Mouse (Mus musculus) brown adipose tissue, adult 24 weeks (tissue): ENCODE results near the gene Cask. TPM values are rescaled to one million over a fixed set of nuclear protein-coding genes. Genes with fewer than 3 reads are reported as not detected.
A peak's percentile ranks its signal among the peaks of the same experiment; 100 is the strongest.

Experiments
- H3K27ac ChIP-seq: fragments of 200-500 bp; replicated peaks from 2 replicates; pipeline ENCODE4 v1.5.1; 2012; ENCODE audit warnings: low read depth, mild to moderate bottlenecking, low read length
- H3K4me1 ChIP-seq: fragments of 200-500 bp; 2 replicates; pipeline ENCODE4 v1.6.1; 2012; ENCODE audit warnings: low read length, mixed read lengths; ENCODE audit not compliant: control insufficient read depth, insufficient read depth, insufficient read length
- H3K4me3 ChIP-seq: fragments of 200-500 bp; 2 replicates; pipeline ENCODE4 v1.5.1; 2012; ENCODE audit warnings: low read depth, mild to moderate bottlenecking, low read length, moderate library complexity; ENCODE audit not compliant: insufficient read depth
- polyA plus RNA-seq: library from polyadenylated mRNA; stranded (reverse); fragments of >200 nt; gene quantifications from 2 replicates; pipeline ENCODE4 v1.2.4, GENCODE M21; 2012; ENCODE audit not compliant: missing spikeins, insufficient read depth, insufficient read length

Cask gene
- polyA plus RNA-seq, 1 experiment: 23.0 TPM

DNA sequence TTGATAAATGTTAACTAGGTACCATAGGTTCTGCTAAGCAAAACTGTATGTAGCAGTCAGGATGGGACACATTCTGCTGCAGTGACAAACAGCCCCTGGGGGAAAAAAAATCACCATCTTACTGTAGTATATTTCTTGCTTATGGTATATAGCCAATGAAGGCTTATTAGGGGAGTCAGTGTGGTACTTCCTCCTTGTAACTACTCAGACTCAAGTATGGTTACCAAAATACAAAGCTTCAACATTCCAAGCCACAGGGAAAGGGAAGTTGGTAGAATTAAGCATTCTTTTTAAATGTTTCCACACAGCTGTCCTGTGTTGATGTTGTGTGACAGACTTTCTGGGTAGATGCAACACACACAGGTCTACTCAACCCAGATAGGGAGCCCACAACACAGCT is 358.2 kb downstream of the Cask start:
- H3K4me3 ChIP-seq: no peak overlapping the region
- H3K4me1 ChIP-seq: 0 out of 2 replicates have a peak, but pooled peaks cover 2% of the 10 kb centered on the region
- no peak overlapping the region for H3K27ac ChIP-seq

DNA sequence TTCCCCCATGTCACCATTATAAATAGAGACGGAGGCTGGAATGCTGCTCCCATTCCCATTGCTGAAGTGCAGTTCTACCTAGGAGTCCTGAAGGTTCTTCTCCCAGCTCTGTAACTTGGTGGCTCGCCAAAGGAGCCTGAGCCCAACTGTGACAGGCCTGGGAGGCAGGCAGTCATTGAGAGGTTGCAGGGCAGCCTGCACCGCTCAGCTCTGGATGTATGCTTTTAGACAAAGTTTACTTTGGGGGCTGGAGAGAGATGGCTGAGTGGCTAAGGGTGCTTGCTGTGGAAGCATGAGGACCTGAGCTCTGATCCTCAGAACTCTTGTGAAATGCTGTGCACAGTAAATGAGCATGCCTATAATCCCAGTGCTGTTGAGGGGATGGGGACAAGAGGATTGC is 360.2 kb downstream of the Cask start:
- Histone ChIP-seq H3K27ac (no peak overlapping the region), H3K4me1 (peaks cover 2% of the 10 kb centered on the region; the same call in 1 of the 2 replicates), H3K4me3 (no peak overlapping the region)

DNA sequence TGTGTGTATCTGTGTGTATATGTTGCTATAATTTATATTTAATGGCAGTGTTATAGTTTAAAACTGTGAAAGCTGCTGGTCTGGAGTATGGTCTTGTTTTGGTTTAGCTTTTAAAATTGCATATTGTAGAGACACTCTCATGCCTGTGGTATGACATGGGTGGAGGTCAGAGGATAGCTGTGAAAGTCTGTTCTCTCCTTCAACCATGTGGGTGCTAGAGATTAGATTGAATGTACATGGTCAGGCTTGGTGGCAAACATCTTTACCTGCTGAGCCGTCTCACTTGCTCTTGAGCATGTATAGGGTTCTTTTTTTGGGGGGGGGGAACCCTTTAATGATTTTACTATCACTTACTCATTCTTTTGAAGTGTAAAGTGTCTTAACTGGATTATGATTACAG is 361.4 kb downstream of the Cask start:
- Histone ChIP-seq H3K4me3 (no peak overlapping the region), H3K4me1 (no peaks in the 10 kb centered on the region; the same call in 1 of the 2 replicates), H3K27ac (no peak overlapping the region)

DNA sequence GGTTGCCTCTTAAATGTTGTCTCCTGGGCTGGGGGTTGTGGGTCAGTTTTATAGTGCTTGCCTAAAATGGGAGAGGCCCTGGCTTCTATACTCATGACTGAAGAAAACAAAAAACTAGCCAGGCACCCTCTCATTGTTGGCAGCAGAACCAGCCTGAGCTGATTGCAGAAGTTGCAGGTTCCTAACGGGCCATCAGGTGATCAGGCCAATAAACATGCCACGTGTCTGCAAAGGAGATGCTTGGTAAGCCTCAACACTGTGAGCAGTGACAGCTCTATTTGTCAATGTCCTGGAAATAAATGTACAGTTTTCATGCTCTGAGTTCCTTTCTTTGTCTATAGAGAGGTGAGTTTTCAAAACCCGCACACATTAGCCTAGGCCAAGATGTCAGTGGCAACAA is 362.2 kb downstream of the Cask start:
- no peaks in the 10 kb centered on the region; the same call in 1 of the 2 replicates for H3K4me1 ChIP-seq
- no peak overlapping the region for H3K4me3 ChIP-seq
- no peak overlapping the region for H3K27ac ChIP-seq

DNA sequence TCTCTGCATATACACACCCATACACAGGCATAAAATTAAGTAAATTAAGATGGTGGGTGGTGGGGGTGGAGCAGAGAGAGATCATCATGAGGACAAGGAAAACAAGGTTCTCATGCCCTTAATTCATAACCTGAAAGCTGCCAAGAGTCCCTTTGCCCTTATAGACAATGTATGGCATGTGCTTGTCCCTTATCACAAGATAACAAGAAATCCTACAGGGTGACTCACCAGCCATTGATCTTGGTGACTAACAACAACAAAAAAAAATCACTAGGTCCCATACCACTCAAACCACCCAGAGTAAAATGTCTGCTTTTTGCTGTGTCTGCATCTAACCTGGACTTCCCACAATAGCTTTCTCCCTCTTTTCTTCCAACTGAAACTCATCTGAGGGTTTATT is 366.7 kb downstream of the Cask start:
- H3K4me1 ChIP-seq: no peaks in the 10 kb centered on the region; the same call in 1 of the 2 replicates
- H3K4me3 ChIP-seq: no peak overlapping the region
- H3K27ac ChIP-seq: no peak overlapping the region

DNA sequence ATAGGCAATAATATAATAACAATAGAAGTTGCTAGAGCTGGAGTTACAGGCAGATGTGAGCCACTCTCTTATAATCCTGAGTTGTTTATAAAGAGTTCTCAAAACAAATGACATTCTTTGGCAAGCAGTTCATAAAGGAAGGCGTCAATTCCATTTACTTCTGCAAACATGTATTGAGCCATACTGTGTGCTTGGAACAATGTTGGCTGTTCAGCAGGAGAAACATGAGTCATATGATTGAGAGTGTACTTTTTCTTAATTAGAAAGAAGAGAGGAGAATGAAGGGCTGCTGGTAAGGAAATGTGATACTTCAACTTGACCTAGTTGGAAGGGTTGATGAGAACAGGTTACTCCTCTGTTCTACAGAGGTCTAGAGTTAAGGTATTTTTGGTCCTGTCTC is 368.6 kb downstream of the Cask start:
- Histone ChIP-seq H3K4me1 (peaks cover 7% of the 10 kb centered on the region), H3K27ac (no peak overlapping the region)

DNA sequence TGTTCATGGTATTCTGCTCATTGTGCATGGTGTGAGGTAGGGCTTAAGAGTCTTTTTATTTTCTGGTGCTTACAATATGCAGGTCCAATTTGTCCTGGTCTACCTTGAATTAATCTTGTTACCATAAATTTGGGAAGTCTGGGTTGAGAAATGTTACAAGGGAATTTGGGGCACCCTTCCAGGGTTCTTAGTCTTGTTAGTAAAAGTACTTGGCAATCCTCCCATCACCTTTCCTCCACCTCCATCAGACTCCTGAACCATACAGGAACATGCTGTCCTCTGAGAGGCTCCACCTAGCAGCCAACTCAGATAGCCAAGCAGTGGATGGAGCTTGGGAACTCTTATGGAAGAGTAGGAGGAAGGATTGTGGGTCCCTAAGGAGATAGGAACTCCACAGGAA is 371.6 kb downstream of the Cask start:
- peaks cover 7% of the 10 kb centered on the region for H3K4me1 ChIP-seq
- H3K27ac ChIP-seq: no peak overlapping the region
- H3K4me3 ChIP-seq: no peak overlapping the region

More for the DNA sequence above, 368.6 kb downstream of the Cask start:
- H3K4me3 ChIP-seq: no peak overlapping the region

DNA sequence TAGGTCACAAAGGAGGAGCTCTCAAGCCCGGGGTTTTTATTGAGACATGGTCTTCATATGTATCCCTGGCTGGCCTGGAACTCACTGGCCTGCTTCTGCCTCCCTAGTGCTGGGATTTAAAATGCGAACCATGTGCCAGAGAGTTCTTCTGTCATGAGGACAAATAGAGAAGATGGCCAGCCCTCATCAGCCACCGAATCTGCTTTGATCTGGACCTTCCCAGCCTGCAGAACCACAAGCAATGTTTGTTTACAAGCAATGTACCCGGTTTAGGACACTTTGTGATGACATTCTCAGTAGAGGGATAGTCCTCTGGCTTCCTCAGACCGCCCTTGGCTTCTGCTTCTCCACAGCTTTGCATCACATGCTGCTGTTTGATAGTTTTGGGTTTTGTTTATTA is 372.9 kb downstream of the Cask start:
- H3K4me1 ChIP-seq: peaks cover 7% of the 10 kb centered on the region
- peak overlapping the region; percentile 44; the same call in 1 of the 2 replicates for H3K27ac ChIP-seq
- no peak overlapping the region for H3K4me3 ChIP-seq

DNA sequence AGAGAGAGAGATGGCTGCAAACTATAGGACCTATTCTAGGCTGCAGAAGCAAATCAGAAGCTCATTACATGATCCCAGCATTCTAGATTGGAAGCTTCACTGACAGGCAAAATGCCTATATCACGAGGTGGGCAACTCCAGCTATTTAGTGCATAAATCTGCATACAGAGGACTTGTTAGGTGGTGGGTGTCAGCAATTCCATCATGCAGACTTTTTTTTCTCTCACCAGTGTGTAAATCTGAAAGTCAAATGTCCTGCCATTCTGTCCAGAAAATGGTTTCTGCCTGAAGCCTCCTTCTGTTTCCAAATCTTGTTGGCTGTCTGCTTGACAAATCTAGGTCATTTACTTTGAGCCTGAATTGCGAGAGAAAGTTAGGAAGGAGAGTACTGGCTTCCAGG is 373.6 kb downstream of the Cask start:
- Histone ChIP-seq H3K4me3 (no peak overlapping the region), H3K4me1 (peaks cover 7% of the 10 kb centered on the region), H3K27ac (no peak overlapping the region)

DNA sequence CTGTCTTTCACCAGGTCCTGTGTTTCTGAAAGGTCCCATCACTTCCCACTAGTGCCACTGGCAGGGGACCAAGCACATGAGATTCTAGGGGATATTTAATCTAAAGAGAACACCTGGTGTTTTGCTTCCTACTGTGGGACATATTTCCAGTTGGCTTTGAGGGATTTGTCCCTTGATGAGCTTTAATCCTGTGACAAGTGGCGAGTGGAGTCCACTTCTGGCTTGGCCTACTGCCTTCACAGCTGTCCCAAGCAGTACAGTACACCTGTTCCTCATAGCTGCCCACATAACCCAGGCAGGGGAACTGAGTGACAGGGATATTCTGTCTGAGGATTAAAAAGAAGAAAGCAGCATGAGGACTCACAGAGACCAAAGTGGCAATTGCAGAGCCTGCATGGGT is 375.8 kb downstream of the Cask start:
- H3K4me3 ChIP-seq: no peak overlapping the region
- peaks cover 9% of the 10 kb centered on the region for H3K4me1 ChIP-seq
- no peak overlapping the region for H3K27ac ChIP-seq

DNA sequence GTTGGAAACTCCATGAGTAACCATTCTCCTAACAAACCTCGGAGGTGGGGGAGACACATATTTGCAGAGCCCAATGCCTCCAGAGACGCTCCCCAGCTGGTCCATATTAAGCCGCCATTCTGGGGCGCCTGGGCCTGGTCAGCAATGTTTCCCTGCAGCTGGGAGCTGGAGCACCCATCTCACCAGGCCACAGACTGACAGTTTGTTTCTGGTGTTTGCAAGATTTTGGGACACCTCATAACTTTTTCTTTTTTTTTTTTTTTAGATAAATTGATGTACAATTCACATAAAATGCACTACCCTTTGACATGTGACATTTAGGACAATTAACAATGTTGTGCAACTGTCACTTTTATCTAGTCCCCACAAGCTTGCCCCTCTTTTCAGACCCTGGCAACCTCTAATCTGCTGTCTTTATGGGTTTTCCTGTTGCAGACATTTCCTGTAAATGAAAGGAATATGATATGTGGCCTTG is 378.4 kb downstream of the Cask start:
- peaks cover 5% of the 10 kb centered on the region for H3K4me1 ChIP-seq
- H3K4me3 ChIP-seq: no peak overlapping the region
- no peak overlapping the region for H3K27ac ChIP-seq

DNA sequence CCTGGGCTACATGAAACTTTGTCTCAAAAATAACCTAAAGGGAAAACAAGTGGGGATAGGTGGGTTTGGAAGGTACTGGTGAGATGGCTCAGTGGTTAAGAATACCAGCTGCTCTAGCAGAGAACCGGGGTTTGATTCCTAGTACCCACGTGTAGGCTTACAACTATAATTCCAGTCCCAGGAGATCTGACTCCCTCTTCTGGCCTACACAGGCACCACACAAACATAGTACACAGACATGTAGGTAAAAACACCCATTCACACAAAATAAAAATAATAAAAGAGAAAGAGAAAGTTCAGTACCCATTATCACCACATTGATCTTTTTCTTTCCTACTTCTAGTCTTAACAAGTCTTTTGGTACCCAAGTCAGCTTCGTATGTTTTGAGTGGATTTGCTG is 379.2 kb downstream of the Cask start:
- Histone ChIP-seq H3K27ac (no peak overlapping the region), H3K4me3 (no peak overlapping the region), H3K4me1 (peaks cover 5% of the 10 kb centered on the region)

DNA sequence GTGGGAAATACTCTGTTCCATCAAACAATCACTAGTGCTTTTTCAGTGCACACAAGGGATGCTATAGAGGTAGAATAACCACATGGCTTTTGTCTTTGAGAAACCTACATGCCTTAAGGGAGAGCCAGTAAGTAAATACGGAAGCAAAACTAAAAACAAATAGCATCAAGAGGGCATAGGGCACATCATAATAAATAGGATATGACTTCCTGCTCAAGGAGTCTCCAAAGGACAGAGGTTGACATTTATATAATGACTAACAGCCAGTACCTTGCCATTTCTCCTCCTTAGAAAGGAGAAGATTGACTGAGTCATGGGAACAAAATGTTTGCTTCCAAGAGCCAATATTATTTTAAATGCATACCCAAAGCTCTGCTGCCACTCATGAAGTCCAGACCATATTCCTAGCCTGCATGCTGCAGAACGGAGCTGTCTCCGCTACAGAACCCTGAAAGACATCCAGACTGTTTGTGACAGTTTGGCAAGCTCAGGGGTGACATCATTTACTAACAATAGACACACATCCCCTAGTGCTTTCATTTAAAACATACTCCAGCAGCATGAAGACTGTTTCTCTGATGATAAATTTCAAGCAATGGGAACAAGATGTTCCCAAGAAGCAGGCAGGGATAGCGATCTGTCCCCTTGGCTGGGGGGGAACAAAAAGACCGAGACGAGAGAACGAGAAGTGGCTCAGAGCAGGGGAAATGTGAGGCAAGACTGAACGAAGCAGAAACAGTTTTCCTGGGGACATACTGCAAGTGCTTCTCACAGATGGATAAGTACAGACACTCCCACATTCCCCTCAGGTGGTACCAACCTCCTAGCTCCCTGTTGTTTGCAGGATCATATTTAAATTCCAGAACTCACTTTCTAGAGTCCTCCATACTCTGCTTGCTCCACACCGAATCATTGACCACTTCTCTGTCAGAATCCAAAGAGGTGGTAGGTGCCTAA is 381.7 kb downstream of the Cask start:
- Histone ChIP-seq H3K4me1 (peaks cover 5% of the 10 kb centered on the region), H3K4me3 (peak overlapping the region; percentile 48; the same call in 1 of the 2 replicates), H3K27ac (peak overlapping the region; percentile 94)

DNA sequence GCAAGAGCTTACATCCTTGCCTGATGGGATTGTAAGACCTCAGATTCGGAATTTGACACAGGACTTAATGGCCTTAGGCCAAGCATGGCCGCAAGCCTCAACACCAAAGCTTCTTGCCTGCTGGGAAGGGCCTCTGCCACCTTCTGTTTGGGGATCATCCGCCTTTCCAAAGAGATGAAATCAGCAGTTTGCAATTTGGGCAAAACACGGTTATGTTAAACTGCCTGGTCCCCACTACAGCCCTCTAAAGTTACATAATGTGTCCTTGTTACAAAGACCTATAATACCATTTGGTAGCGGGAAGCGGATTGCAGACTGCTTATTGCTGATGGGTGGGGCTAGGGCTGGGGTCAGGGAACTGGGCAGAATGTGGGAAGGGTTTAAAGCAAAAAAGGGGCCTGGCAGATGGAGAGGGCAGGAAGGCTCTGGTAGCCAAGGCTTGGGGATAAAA is 384.0 kb downstream of the Cask start:
- Histone ChIP-seq H3K4me3 (no peak overlapping the region), H3K27ac (peak overlapping the region; percentile 33; the same call in 1 of the 2 replicates), H3K4me1 (peaks cover 3% of the 10 kb centered on the region)
